Mouse (Mus musculus) heart, adult 2 months (tissue): ENCODE measurements around the gene Zkscan6. TPM values are rescaled to one million over a fixed set of nuclear protein-coding genes. Genes with fewer than 3 reads are reported as not detected.
A peak's percentile ranks its signal among the peaks of the same experiment; 100 is the strongest.

Experiments
- DNase-seq, 2 experiments: peaks; one replicate each; pipeline ENCODE4 v3.0.0; 2021
- H3K27ac ChIP-seq: fragments of 200-600 bp; 2 replicates; pipeline ENCODE4 v1.8.1; 2022
- H3K27me3 ChIP-seq: fragments of 200-500 bp; 2 replicates; pipeline ENCODE4 v1.6.1; 2012; ENCODE audit warnings: mild to moderate bottlenecking, low read length, inconsistent platforms, mixed read lengths; ENCODE audit not compliant: control insufficient read depth, insufficient read depth
- H3K36me3 ChIP-seq: fragments of 200-500 bp; 2 replicates; pipeline ENCODE4 v1.6.1; 2012; ENCODE audit warnings: low read length, inconsistent platforms; ENCODE audit not compliant: control insufficient read depth, insufficient read depth
- H3K4me1 ChIP-seq: fragments of 200-500 bp; 2 replicates; pipeline ENCODE4 v1.6.1; 2011; ENCODE audit warnings: low read length; ENCODE audit not compliant: control insufficient read depth, insufficient read depth
- H3K4me3 ChIP-seq: fragments of 200-600 bp; 2 replicates; pipeline ENCODE4 v1.8.1; 2022
- H3K79me2 ChIP-seq: fragments of 200-500 bp; replicated peaks from 2 replicates; pipeline ENCODE4 v1.6.1; 2012; ENCODE audit warnings: mild to moderate bottlenecking, inconsistent platforms, low read length, moderate library complexity, mixed read lengths; ENCODE audit not compliant: control insufficient read depth, insufficient read depth
- H3K9ac ChIP-seq: fragments of 200-500 bp; 2 replicates; pipeline ENCODE4 v1.6.1; 2012; ENCODE audit warnings: low read depth, mild to moderate bottlenecking, control low read depth, inconsistent platforms, low read length, mixed read lengths
- CTCF ChIP-seq: fragments of 200-600 bp; IDR thresholded peaks from 2 replicates; pipeline ENCODE4 v1.8.1; 2022; ENCODE audit warnings: antibody characterized with exemption, mild to moderate bottlenecking, moderate library complexity
- EP300 ChIP-seq: fragments of 200-500 bp; IDR thresholded peaks from 2 replicates; pipeline ENCODE4 v1.6.1; 2011; ENCODE audit warnings: low read depth, low read length, control low read depth; ENCODE audit not compliant: insufficient read depth
- POLR2A ChIP-seq: fragments of 200-500 bp; IDR thresholded peaks from 2 replicates; pipeline ENCODE4 v1.6.1; 2011; ENCODE audit warnings: mild to moderate bottlenecking, low read depth, low read length, control low read depth; ENCODE audit not compliant: insufficient read depth
- WGBS: fragments of 180-500 bp; shearing (Covaris S2); methylation state at CpG from one replicate; pipeline ENCODE4 v1.1.7; 2018; 5-methylcytosine and 5-hydroxymethylcytosine counted together
- intact Hi-C: fragments of 180-260 bp; cut with DNase I; formaldehyde crosslinking; loops from one replicate; pipeline ENCODE4 v1.15.1; 2025
- long read RNA-seq: library from polyadenylated mRNA; stranded (forward); transcript quantifications from one replicate; pipeline ENCODE4 v2.0.0, GENCODE M21; 2021
- polyA plus RNA-seq: library from polyadenylated mRNA; depleted of rRNA; stranded (reverse); fragments of >200 nt; gene quantifications from 2 replicates; pipeline ENCODE4 v1.2.3, GENCODE M21; 2012; rRNA removed
- total RNA-seq, 2 experiments: library from RNA; stranded (reverse); gene quantifications; 2 replicates each; pipeline ENCODE4 v1.2.3; 2021

Gene Zkscan6
- total RNA-seq (1 to 10 TPM; 4.2 to 4.4 TPM), polyA plus RNA-seq (2.1 and 3.0 TPM in 2 replicates)
- long read RNA-seq, partial matches to known transcripts: 0 of 8 reads
- long read RNA-seq, other reads (novel, unspliced or antisense): 5 of 8 reads

- H3K27ac ChIP-seq: peak within 1 kb of the TSS; percentile 87
- H3K9ac ChIP-seq: peak within 1 kb of the TSS; percentile 91
- peak; percentile 88 to 90 for DNase-seq
- 0 out of 2 replicates have a peak, but pooled peaks cover 2% of the 10 kb centered on the region for H3K79me2 ChIP-seq
- no peaks in the 10 kb centered on the region for H3K27me3 ChIP-seq
- TF ChIP-seq POLR2A (peak; percentile 74), CTCF (no peak)
- 1% methylated on average over 58 of the region's 58 CpGs for WGBS
- intact Hi-C loops: loop anchor here (1.0 kb wide), 1 partner anchor 19 kb away; the partner anchor contains the start of gene Map2k4
- no peaks in the 10 kb centered on the region for H3K36me3 ChIP-seq
- no peaks in the 10 kb centered on the region; the same call in 1 of the 2 replicates for H3K4me1 ChIP-seq
- H3K4me3 ChIP-seq: peak within 1 kb of the TSS; percentile 71
These were observed at the start of gene Zkscan6 for GRCm38 (mm10) chr11:65806909-65807504. Gene Zkscan6 (plus strand): TSS chr11:65807175.

DNA sequence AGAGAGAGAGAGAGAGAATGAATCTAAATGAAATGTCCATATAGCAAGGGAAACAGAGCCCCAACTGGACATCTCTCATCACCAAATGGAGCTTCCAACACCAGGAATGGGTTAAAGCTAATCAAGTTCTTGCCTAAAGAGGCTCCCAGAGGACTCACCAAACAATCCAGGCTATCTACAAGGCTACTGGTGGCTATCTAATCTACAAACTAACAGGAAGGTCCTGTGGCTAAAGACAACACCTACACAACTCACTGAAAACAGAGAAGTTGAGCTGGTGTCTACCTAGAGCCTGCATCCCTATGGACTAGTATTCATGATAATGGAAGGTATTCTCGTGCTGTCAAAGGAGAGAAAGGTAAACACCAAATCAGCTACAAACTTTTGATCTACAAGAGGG, 47.6 kb upstream of the Zkscan6 start:
- Histone ChIP-seq H3K79me2 (peaks cover 7% of the 10 kb centered on the region), H3K27ac (no peak overlapping the region), H3K4me3 (no peak overlapping the region), H3K4me1 (peaks cover 4% of the 10 kb centered on the region), H3K27me3 (no peaks in the 10 kb centered on the region), H3K36me3 (peaks cover 6% of the 10 kb centered on the region), H3K9ac (no peak overlapping the region)
- 86% methylated on average over 1 of the region's 1 CpGs for WGBS
- no peak for TF ChIP-seq CTCF
- no peak for TF ChIP-seq EP300
- no peak for TF ChIP-seq POLR2A
- DNase-seq: no peak
- intact Hi-C loops: no loop called here

DNA sequence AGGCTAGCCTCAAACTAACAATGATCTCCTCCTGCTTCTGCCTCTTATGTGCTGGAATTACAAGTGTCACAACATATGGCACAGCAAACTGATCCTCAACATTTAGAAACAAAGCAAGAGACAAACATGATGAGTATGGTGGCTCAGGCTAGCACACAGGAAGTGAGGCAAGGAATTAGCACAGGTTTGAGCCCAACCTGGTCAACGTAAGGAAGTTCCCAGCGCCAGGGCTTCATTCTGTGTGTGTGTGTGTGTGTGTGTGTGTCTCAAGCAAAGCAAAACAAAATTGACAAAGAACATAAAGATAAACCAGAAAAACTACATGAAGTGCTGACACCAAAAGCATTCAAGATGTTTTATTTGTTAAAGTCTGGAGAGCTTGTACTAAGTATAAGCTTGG, 46.1 kb upstream of the Zkscan6 start:
- no peak for DNase-seq
- Histone ChIP-seq H3K36me3 (0 out of 2 replicates have a peak, but pooled peaks cover 2% of the 10 kb centered on the region), H3K4me1 (peaks cover 4% of the 10 kb centered on the region), H3K27me3 (no peaks in the 10 kb centered on the region), H3K4me3 (no peak overlapping the region), H3K9ac (no peak overlapping the region), H3K79me2 (peaks cover 7% of the 10 kb centered on the region), H3K27ac (no peak overlapping the region)
- intact Hi-C loops: no loop called here
- WGBS: 81% methylated on average over 2 of the region's 2 CpGs
- no peak for TF ChIP-seq EP300
- TF ChIP-seq POLR2A: no peak
- TF ChIP-seq CTCF: no peak

DNA sequence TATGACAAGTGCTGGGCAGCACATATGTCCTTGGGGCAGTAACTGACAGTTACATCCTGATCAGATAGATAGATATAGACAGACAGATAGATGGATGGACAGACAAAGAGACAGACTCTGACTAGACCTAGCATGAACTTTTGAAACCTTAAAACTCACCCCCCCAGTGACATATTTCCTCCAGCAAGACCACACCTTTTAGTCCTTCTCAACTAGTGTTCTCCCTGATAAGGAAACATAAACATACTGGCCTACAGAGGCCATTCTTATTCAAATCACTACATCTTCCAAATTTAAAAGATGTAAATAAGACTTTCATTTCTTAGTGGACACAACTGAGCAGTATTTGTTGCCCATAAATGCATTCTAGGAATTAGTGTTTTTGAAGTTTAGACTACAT, 38.5 kb upstream of the Zkscan6 start:
- no peak overlapping the region for H3K27ac ChIP-seq

GRCm38 (mm10) chr11:65769990-65770389, 37.0 kb upstream of the Zkscan6 start:
- TF ChIP-seq POLR2A (no peak), EP300 (no peak), CTCF (no peak)
- no peak overlapping the region for H3K9ac ChIP-seq
- no peak overlapping the region for H3K27ac ChIP-seq
- 46% methylated on average over 5 of the region's 5 CpGs for WGBS
- H3K27me3 ChIP-seq: no peaks in the 10 kb centered on the region
- peaks cover 3% of the 10 kb centered on the region for H3K4me1 ChIP-seq
- H3K36me3 ChIP-seq: peaks cover 11% of the 10 kb centered on the region
- H3K79me2 ChIP-seq: peaks cover 5% of the 10 kb centered on the region
- no peak overlapping the region for H3K4me3 ChIP-seq
- intact Hi-C loops: no loop called here
- no peak for DNase-seq

More for the DNA sequence above, 38.5 kb upstream of the Zkscan6 start:
- Histone ChIP-seq H3K9ac (no peak overlapping the region), H3K79me2 (peaks cover 5% of the 10 kb centered on the region), H3K36me3 (peaks cover 11% of the 10 kb centered on the region), H3K27me3 (no peaks in the 10 kb centered on the region), H3K4me3 (no peak overlapping the region), H3K4me1 (peaks cover 3% of the 10 kb centered on the region)
- no peak for TF ChIP-seq EP300
- TF ChIP-seq CTCF: no peak
- TF ChIP-seq POLR2A: no peak
- intact Hi-C loops: no loop called here
- DNase-seq: no peak

DNA sequence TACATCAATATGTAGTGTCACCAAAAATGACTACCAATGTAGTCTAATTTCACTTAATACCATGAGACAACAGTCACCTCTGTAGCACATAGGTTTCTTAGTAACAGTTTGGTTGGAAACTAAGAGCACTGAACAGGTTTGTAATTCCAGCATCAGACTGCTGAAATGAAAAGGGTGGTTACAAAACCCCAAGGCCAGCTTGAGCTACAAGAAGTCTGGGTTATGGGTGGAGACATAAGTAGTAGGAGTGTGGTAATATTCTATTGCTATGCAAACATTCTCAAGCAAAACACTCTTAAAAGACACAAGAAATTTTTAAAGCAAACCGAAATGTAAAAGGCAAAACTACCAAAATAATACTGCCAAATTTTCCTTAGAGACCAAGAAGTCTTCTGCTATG, 35.4 kb upstream of the Zkscan6 start:
- Histone ChIP-seq H3K4me1 (peaks cover 3% of the 10 kb centered on the region), H3K79me2 (peaks cover 2% of the 10 kb centered on the region), H3K9ac (no peak overlapping the region), H3K27me3 (no peaks in the 10 kb centered on the region), H3K27ac (no peak overlapping the region), H3K36me3 (peaks cover 14% of the 10 kb centered on the region), H3K4me3 (no peak overlapping the region)
- DNase-seq: no peak
- intact Hi-C loops: no loop called here
- TF ChIP-seq POLR2A (no peak), EP300 (no peak), CTCF (no peak)
- WGBS: 88% methylated on average over 1 of the region's 1 CpGs
